Mouse (Mus musculus): ENCODE results near the gene Scaf1.

DNA sequence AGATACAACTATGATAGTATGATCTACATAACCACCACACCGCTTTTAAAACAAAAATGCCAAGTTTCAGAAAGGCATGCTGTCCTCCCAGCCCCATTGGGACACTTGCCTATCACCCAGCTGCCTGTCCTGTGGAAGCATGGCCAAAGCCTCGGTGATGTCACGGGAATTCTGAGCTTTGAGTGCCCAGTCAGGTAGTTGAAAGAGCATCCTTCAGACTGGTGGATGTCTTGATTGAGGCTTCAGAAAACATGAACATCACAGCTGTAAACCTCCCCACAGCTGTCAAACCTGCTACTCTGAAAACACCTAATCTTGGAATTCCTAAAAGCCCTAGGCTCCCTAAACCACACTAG lies 2.1 kb downstream of the Scaf1 start:
- TF ChIP-seq CTCF (IDR thresholded peaks at IDR 0.05; ENCODE audit: low read depth, low read length) (no peak), POLR2A (IDR thresholded peaks at IDR 0.05; ENCODE audit: borderline replicate concordance, low read depth, low read length) (no peak)
